Mouse (Mus musculus) midbrain, embryonic 14.5 days (tissue): ENCODE data around the gene Prdm16. TPM values are rescaled to one million over a fixed set of nuclear protein-coding genes. Genes with fewer than 3 reads are reported as not detected.

Source experiments
- ATAC-seq: fragments of 200-750 bp; cut with Nextera tagmentation; 2 replicates; pipeline ENCODE4 v1.8.0; 2017; ENCODE audit warnings: moderate number of reproducible peaks, moderate library complexity; ENCODE audit not compliant: low FRiP score, low TSS enrichment
- DNase-seq: peaks from one replicate; pipeline ENCODE4 v3.0.0-alpha.2; 2015
- H3K27ac ChIP-seq: fragments of 300-500 bp; sonication (generic); replicated peaks from 2 replicates; pipeline ENCODE4 v1.5.1; 2014; ENCODE audit warnings: mild to moderate bottlenecking, low read depth, low read length, moderate library complexity
- H3K27me3 ChIP-seq: fragments of 300-500 bp; sonication (generic); 2 replicates; pipeline ENCODE4 v1.6.1; 2014; ENCODE audit warnings: low read length, control low read depth, mixed read lengths; ENCODE audit not compliant: control insufficient read depth, insufficient read depth
- H3K36me3 ChIP-seq: fragments of 300-500 bp; sonication (generic); 2 replicates; pipeline ENCODE4 v1.6.1; 2014; ENCODE audit warnings: low read length, control low read depth; ENCODE audit not compliant: control insufficient read depth, insufficient read depth
- H3K4me1 ChIP-seq: fragments of 300-500 bp; sonication (generic); 2 replicates; pipeline ENCODE4 v1.6.1; 2014; ENCODE audit warnings: mild to moderate bottlenecking, antibody characterized with exemption, low read length, control low read depth; ENCODE audit not compliant: control insufficient read depth, insufficient read depth
- H3K4me2 ChIP-seq: fragments of 300-500 bp; sonication (generic); 2 replicates; pipeline ENCODE4 v1.6.1; 2014; ENCODE audit warnings: mild to moderate bottlenecking, low read length, moderate library complexity
- H3K4me3 ChIP-seq: fragments of 300-500 bp; sonication (generic); replicated peaks from 2 replicates; pipeline ENCODE4 v1.5.1; 2014; ENCODE audit warnings: low read depth, low read length
- H3K9ac ChIP-seq: fragments of 300-500 bp; sonication (generic); replicated peaks from 2 replicates; pipeline ENCODE4 v1.6.1; 2014; ENCODE audit warnings: mild to moderate bottlenecking, low read length, moderate library complexity
- H3K9me3 ChIP-seq: fragments of 300-500 bp; sonication (generic); 2 replicates; pipeline ENCODE4 v1.6.1; 2016; ENCODE audit warnings: low read length, control low read depth, mixed read lengths; ENCODE audit not compliant: control insufficient read depth
- WGBS: fragments of 180-500 bp; shearing (Covaris S2); extraction: QIAGEN DNeasy Blood & Tissue Kit; methylation state at CpG from one replicate; pipeline ENCODE4 v1.1.7; 2014; 5-methylcytosine and 5-hydroxymethylcytosine counted together
- polyA plus RNA-seq: library from polyadenylated mRNA; unstranded; fragments of >200 nt; fragmentation: Nextera tagmentation; extraction: Ambion mirVana; gene quantifications from 2 replicates; pipeline ENCODE4 v1.2.1, GENCODE M21; 2014

Gene Prdm16
- polyA plus RNA-seq, 1 experiment from 2014 or later, result 10.1 TPM

DNA sequence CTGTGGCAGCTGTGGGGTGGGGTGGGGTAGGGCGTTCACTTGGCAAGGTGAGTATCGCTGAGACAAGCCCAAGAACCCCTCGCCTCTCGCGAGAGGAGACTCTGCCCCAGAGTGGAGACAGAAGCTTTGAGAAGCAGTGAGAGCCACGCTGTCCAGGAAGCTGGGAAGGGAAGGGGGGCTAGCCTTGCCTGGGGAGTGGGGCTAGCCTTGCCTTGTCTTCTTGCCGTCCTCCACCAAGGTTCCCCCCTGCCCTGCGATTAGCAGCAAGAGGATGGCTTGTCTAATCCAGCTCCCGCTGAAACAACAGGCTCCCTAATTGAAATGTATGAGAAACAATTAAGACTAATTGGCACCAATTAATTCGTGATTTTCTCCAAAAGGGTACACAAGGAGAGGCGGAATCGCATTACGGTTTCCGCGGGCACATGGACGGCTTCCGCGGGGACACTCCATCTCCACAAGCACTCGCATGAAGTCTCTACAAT lies 227.4 kb downstream of the Prdm16 start:
- Histone ChIP-seq H3K9ac (no peak overlapping the region), H3K4me2 (no peak overlapping the region), H3K27me3 (no peaks in the 10 kb centered on the region), H3K9me3 (no peaks in the 10 kb centered on the region), H3K36me3 (no peaks in the 10 kb centered on the region), H3K27ac (no peak overlapping the region), H3K4me3 (no peak overlapping the region), H3K4me1 (0 out of 2 replicates have a peak, but pooled peaks cover 3% of the 10 kb centered on the region)
- 51% methylated on average over 19 of the region's 19 CpGs for WGBS
- DNase-seq (peak; percentile 56), ATAC-seq (no peak)

DNA sequence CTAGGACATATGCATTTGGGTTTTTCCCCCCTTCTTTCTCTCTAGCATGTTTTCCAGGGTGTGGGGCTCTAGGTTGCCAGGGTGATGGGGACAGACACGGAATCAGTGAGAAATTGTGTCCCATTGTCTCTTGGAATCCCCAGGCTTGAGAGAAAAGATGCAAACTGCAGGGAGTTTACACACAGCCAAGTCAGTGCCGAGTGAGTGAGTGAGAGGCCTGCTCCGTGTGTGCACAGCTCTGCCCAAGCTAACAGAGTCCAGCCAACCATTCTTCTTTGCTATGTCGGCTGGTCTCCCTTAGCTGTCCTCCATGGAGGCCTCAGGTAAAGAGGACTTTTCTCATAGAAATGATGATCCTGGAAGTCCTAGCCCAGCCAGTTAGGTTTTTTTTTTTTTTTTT lies 233.7 kb downstream of the Prdm16 start:
- H3K4me2 ChIP-seq, result no peak overlapping the region
- no peaks in the 10 kb centered on the region for H3K9me3 ChIP-seq
- no peak for DNase-seq
- no peak overlapping the region for H3K4me3 ChIP-seq
- H3K27me3 ChIP-seq, result no peaks in the 10 kb centered on the region
- 15% methylated on average over 4 of the region's 4 CpGs for WGBS
- H3K36me3 ChIP-seq, result no peaks in the 10 kb centered on the region
- H3K9ac ChIP-seq, result no peak overlapping the region
- ATAC-seq, result no peak
- H3K27ac ChIP-seq, result no peak overlapping the region
- peaks cover 8% of the 10 kb centered on the region; the same call in 1 of the 2 replicates for H3K4me1 ChIP-seq

- ATAC-seq, result no peak
- WGBS, result 59% methylated on average over 10 of the region's 10 CpGs
- Histone ChIP-seq H3K4me1 (peaks cover 8% of the 10 kb centered on the region; the same call in 1 of the 2 replicates), H3K4me2 (no peak overlapping the region), H3K9me3 (no peaks in the 10 kb centered on the region), H3K9ac (no peak overlapping the region), H3K27ac (no peak overlapping the region), H3K27me3 (no peaks in the 10 kb centered on the region), H3K36me3 (no peaks in the 10 kb centered on the region), H3K4me3 (no peak overlapping the region)
- no peak for DNase-seq
Measured at GRCm38 (mm10) chr4:154401982-154402932, 234.4 kb downstream of the Prdm16 start.

DNA sequence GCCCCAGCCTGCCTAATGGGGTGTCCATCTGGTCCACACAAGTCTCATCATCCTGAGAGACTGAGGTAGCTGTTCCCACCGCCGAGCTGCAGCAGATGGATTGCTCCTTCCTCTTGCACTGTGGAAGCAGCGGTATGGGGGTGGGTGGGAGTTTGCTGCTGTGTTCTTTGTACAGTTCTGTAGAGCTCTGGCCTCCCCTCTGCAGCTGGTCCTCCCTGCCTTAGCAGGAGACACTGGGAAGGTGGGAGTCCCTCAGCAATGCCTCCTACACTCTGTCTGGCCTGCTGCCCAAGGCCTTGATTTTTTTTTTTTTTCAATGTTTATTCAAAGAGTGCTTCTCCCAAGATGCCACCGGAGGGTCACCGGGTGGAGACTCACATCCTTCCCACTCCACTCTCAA lies 235.3 kb downstream of the Prdm16 start:
- Histone ChIP-seq H3K27me3 (no peaks in the 10 kb centered on the region), H3K9me3 (no peaks in the 10 kb centered on the region), H3K4me2 (no peak overlapping the region), H3K4me3 (no peak overlapping the region), H3K9ac (no peak overlapping the region), H3K36me3 (no peaks in the 10 kb centered on the region), H3K27ac (no peak overlapping the region), H3K4me1 (peaks cover 8% of the 10 kb centered on the region; the same call in 1 of the 2 replicates)
- ATAC-seq (no peak), DNase-seq (no peak)
- WGBS, result 67% methylated on average over 5 of the region's 5 CpGs

- H3K4me1 ChIP-seq, result peaks cover 8% of the 10 kb centered on the region; the same call in 1 of the 2 replicates
- 75% methylated on average over 24 of the region's 24 CpGs for WGBS
- no peak overlapping the region for H3K4me2 ChIP-seq
- ATAC-seq (no peak), DNase-seq (no peak)
- no peak overlapping the region for H3K9ac ChIP-seq
- no peaks in the 10 kb centered on the region for H3K9me3 ChIP-seq
- H3K27ac ChIP-seq, result no peak overlapping the region
- H3K27me3 ChIP-seq, result no peaks in the 10 kb centered on the region
- no peaks in the 10 kb centered on the region for H3K36me3 ChIP-seq
- H3K4me3 ChIP-seq, result no peak overlapping the region
Measured at GRCm38 (mm10) chr4:154400256-154401171, 236.2 kb downstream of the Prdm16 start.

DNA sequence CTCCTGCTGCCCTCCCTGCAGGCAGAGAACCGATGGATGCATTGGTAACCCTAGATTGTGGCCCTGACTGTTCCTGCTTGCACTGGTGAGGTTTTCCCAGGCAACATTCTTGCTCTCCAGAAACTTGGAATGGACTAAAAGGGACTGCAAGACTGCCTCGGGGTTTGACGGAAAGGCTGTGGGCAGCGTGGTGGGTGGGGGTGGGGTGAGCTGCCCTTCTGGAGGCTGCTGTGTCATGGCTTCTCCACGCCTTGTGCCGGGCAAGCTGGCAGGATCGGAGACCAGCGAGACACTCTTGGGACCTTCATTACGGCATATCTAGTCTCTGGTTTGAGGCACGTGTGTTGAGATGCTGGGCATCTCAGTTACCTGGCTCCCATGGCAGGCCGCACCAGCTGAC lies 237.0 kb downstream of the Prdm16 start:
- ATAC-seq (no peak), DNase-seq (no peak)
- Histone ChIP-seq H3K27me3 (no peaks in the 10 kb centered on the region), H3K36me3 (no peaks in the 10 kb centered on the region), H3K4me3 (no peak overlapping the region), H3K4me2 (no peak overlapping the region), H3K9ac (no peak overlapping the region), H3K4me1 (peaks cover 12% of the 10 kb centered on the region; the same call in 1 of the 2 replicates), H3K27ac (no peak overlapping the region), H3K9me3 (no peaks in the 10 kb centered on the region)
- WGBS, result 87% methylated on average over 11 of the region's 11 CpGs

DNA sequence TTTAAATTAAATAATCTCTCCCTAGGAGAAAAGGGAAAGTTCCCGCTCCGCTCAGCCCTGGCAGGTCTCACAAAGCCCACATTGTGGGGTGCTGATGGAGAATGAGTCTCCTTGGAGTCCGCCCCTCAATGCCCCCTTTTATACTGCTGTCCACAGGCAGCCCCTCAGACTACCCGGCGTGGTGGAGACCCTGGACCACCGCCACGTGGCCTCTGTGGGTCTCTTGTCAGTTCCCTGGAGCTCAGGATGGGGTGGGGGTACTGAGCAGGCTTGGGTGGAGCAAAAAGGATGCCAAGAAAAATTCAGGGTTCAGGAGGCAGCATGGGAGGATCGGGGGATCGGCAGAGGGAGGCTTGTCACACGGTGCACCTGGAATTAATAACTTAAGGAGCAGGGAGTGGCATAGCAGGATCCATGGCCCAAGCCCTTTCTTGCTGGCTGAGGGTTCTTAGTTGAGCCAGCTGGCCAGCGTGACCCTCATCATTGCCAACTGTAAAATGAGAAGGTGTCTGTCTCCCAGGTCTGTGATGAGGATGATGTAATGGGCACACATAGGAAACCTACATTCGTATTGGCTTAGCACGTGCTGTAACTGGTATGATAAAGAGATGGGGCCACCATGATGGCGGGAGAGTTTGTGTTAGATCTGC lies 239.9 kb downstream of the Prdm16 start:
- ATAC-seq (no peak), DNase-seq (no peak)
- peaks cover 25% of the 10 kb centered on the region for H3K4me1 ChIP-seq
- H3K9me3 ChIP-seq, result no peaks in the 10 kb centered on the region
- H3K27me3 ChIP-seq, result no peaks in the 10 kb centered on the region
- H3K36me3 ChIP-seq, result no peaks in the 10 kb centered on the region
- 78% methylated on average over 14 of the region's 14 CpGs for WGBS
- H3K4me3 ChIP-seq, result no peak overlapping the region
- no peak overlapping the region for H3K4me2 ChIP-seq
- H3K27ac ChIP-seq, result no peak overlapping the region
- no peak overlapping the region for H3K9ac ChIP-seq

GRCm38 (mm10) chr4:154394123-154394722 lies 242.4 kb downstream of the Prdm16 start:
- Histone ChIP-seq H3K27ac (no peak overlapping the region), H3K36me3 (no peaks in the 10 kb centered on the region), H3K4me2 (no peak overlapping the region), H3K9ac (no peak overlapping the region), H3K4me3 (no peak overlapping the region), H3K4me1 (peaks cover 34% of the 10 kb centered on the region), H3K27me3 (no peaks in the 10 kb centered on the region), H3K9me3 (no peaks in the 10 kb centered on the region)
- DNase-seq, result no peak
- ATAC-seq, result no peak
- 48% methylated on average over 7 of the region's 7 CpGs for WGBS
